In genomic region chr17:3690499-3691258, GRCm38 (mm10) we compare ENCODE assay signal across 17 mouse cellular contexts. TPM values are rescaled to one million over a fixed set of nuclear protein-coding genes. Genes with fewer than 3 reads are reported as not detected.
DNase-seq lines count a peak whose midpoint lies in the region; ATAC-seq lines count a peak whose summit lies in the region.
"Had no signal": no experiment of that assay in that cellular context is flagged by ENCODE, and none has a peak within 500 bp of the region (broad histone marks: within the 10 kb centered on the region; RNA-seq: fewer than 3 reads in every experiment).

No protein-coding gene starts in this region.

- H3K36me3 ChIP-seq in neural tube, embryonic 13.5 days = no peaks in the 10 kb centered on the region
- no peaks in the 10 kb centered on the region for H3K36me3 ChIP-seq in hindbrain, embryonic 12.5 days
- no peaks in the 10 kb centered on the region for H3K36me3 ChIP-seq in neural tube, embryonic 15.5 days

- H3K4me1 ChIP-seq in neural tube, embryonic 13.5 days (replicated peaks) = peaks cover 21% of the 10 kb centered on the region
- peaks cover 4% of the 10 kb centered on the region; the same call in 1 of the 2 replicates for H3K4me1 ChIP-seq in hindbrain, embryonic 12.5 days
- H3K4me1 ChIP-seq in neural tube, embryonic 15.5 days = peaks cover 13% of the 10 kb centered on the region

- H3K4me3 ChIP-seq in neural tube, embryonic 13.5 days = no peak overlapping the region
- no peak overlapping the region for H3K4me3 ChIP-seq in hindbrain, embryonic 12.5 days
- no peak overlapping the region for H3K4me3 ChIP-seq in neural tube, embryonic 15.5 days (replicated peaks)

- H3K4me2 ChIP-seq in neural tube, embryonic 13.5 days = no peak overlapping the region
- no peak overlapping the region for H3K4me2 ChIP-seq in hindbrain, embryonic 12.5 days (replicated peaks)
- 0 out of 2 replicates have a peak overlapping the region, but pooled peaks have one; percentile 9 for H3K4me2 ChIP-seq in neural tube, embryonic 15.5 days

- no peaks in the 10 kb centered on the region for H3K9me3 ChIP-seq in neural tube, embryonic 13.5 days
- H3K9me3 ChIP-seq in hindbrain, embryonic 12.5 days (replicated peaks) = no peaks in the 10 kb centered on the region
- no peaks in the 10 kb centered on the region for H3K9me3 ChIP-seq in neural tube, embryonic 15.5 days (replicated peaks)

- H3K9ac ChIP-seq in neural tube, embryonic 13.5 days = no peak overlapping the region
- H3K9ac ChIP-seq in hindbrain, embryonic 12.5 days = no peak overlapping the region
- no peak overlapping the region for H3K9ac ChIP-seq in neural tube, embryonic 15.5 days (replicated peaks)

- WGBS in neural tube, embryonic 13.5 days = 46% methylated on average over 8 of the region's 8 CpGs
- WGBS in hindbrain, embryonic 12.5 days = 69% methylated on average over 8 of the region's 8 CpGs
- 33% methylated on average over 8 of the region's 8 CpGs for WGBS in neural tube, embryonic 15.5 days

- H3K27ac ChIP-seq in neural tube, embryonic 13.5 days (replicated peaks) = no peak overlapping the region; the same call in 1 of the 2 replicates
- H3K27ac ChIP-seq in hindbrain, embryonic 12.5 days = no peak overlapping the region
- peak overlapping the region; percentile 38 for H3K27ac ChIP-seq in neural tube, embryonic 15.5 days (replicated peaks)

- DNase-seq in embryo, embryonic 11 days = peak; percentile 6
- DNase-seq in embryo, embryonic 10 days (ENCODE audit: low spot score) = no peak
- DNase-seq in neural tube, embryonic 10.5 days (ENCODE audit: extremely low spot score, low spot score) = no peak
- no peak for DNase-seq in cerebellum, adult 18-20 months
- DNase-seq: adrenal gland, adult 8-10 months; cerebellum, postnatal 25 days; kidney, adult 8-10 months; liver; lung, postnatal 36 days; thymus, adult 18-20 months had no signal

- no peaks in the 10 kb centered on the region for H3K27me3 ChIP-seq in neural tube, embryonic 13.5 days
- no peaks in the 10 kb centered on the region for H3K27me3 ChIP-seq in hindbrain, embryonic 12.5 days
- H3K27me3 ChIP-seq in neural tube, embryonic 15.5 days (replicated peaks) = no peaks in the 10 kb centered on the region

- ATAC-seq in neural tube, embryonic 13.5 days (ENCODE audit: low read depth) = peak; percentile 53
- 0 out of 2 replicates have a peak, but pooled peaks have one; percentile 29 for ATAC-seq in hindbrain, embryonic 12.5 days (ENCODE audit: low FRiP score)
- ATAC-seq in neural tube, embryonic 15.5 days (ENCODE audit: low FRiP score) = peak; percentile 47; the same call in 1 of the 2 replicates
- ATAC-seq in granulocyte monocyte progenitor cell, adult 5-6 weeks (replicated peaks; ENCODE audit: poor library complexity, severe bottlenecking) = no peak

RNA-seq across cellular contexts. Expression of gene Nox3, which starts 5.4 kb away (rescaled TPM):
- not detected in 2 replicates for polyA plus RNA-seq in neural tube, embryonic 13.5 days (2015; fragmentation: Nextera tagmentation; extraction: Ambion mirVana)
- 0.79 and 0.80 TPM in 2 replicates for polyA plus RNA-seq in hindbrain, embryonic 12.5 days (2016; fragmentation: Nextera tagmentation; extraction: Ambion mirVana)
- not detected in 2 replicates for polyA plus RNA-seq in neural tube, embryonic 15.5 days (2015; fragmentation: Nextera tagmentation; extraction: Ambion mirVana)
- total RNA-seq in granulocyte monocyte progenitor cell, adult 5-6 weeks (2014; fragmentation: Nextera tagmentation) = not detected in 2 replicates
- total RNA-seq in granulocyte monocyte progenitor cell, adult 5-6 weeks (2017) = not detected in 2 replicates
- total RNA-seq: adrenal gland, adult 8-10 months; gastrocnemius, adult 8-10 months; heart, postnatal 14 days; layer of hippocampus, adult 18-20 months had no signal
